8 mouse cellular contexts compared by ENCODE assay signal in the genomic region with DNA sequence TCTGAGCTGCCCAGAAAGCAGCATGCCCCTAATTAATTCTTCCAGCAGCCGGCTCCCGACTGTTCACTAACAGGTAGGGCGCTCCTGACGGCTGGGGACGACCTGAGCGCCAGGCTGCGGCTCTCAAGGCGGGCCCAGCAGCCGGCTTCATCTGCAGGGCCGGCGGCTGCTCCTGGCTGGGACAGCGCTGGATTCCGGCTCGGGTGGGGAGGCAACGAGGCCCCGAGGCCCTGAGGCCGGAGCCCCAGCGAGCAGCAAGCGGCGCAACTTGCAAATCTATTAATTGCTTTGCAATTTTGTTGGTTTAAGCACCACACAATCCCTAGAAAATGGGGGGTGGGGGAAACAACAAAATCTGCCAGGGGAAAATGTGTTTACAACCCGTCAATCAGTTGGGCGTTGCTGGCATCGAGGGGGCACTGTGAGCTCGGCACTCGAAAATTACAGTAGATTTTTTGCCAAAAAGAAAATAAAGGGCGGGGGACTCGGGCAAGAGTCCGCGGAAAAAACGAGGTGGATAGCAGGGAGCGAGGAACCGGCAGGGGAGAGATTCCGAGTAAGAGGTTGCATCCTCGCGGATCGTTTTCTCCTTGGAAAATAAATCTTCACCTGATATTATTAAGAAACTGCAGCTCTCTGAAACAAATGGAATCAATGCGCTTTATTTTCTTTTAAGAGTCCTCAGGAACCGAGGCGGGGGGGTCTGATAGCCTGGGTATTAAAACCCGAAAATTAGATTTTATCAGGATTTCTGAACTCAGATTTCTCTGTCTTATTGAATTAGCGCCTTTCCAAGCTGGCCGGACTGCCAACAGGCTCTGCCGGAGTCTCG. TPM values are rescaled to one million over a fixed set of nuclear protein-coding genes. Genes with fewer than 3 reads are reported as not detected.
DNase-seq lines count a peak whose midpoint lies in the region; ATAC-seq and TF ChIP-seq lines count a peak whose summit lies in the region.

No protein-coding gene starts in this region.

- H3K4me3 ChIP-seq in ES-E14 (ENCODE audit: insufficient read depth in 1 of 2, low read depth in 1 of 2, low read length in 2 of 2, poor library complexity in 1 of 2, severe bottlenecking in 1 of 2), result peak overlapping the region; percentile 7 to 39; a peak in 2 of 4 replicates
- peak overlapping the region; percentile 71 for H3K4me3 ChIP-seq in forebrain, embryonic 14.5 days (ENCODE audit: low read depth, low read length)
- peak overlapping the region; percentile 66 for H3K4me3 ChIP-seq in limb, embryonic 13.5 days

- DNase-seq in cerebellum, adult 18-20 months, result peak; percentile 37 to 49
- DNase-seq in cerebellum, adult 11-12 months, result no peak
- DNase-seq in ES-E14 (ENCODE audit: low read depth, low spot score), result no peak
- DNase-seq in forebrain, embryonic 14.5 days (ENCODE audit: low spot score), result peak; percentile 81
- peak; percentile 43 for DNase-seq in retina, postnatal 1 day

- H3K36me3 ChIP-seq in ES-E14 (ENCODE audit: control insufficient read depth, insufficient read depth, low read length, poor library complexity, severe bottlenecking), result no peaks in the 10 kb centered on the region
- no peaks in the 10 kb centered on the region for H3K36me3 ChIP-seq in forebrain, embryonic 14.5 days (ENCODE audit: control insufficient read depth, insufficient read depth, low read length)
- no peaks in the 10 kb centered on the region for H3K36me3 ChIP-seq in limb, embryonic 13.5 days

- H3K4me1 ChIP-seq in ES-E14 (ENCODE audit: control insufficient read depth in 2 of 2, insufficient read depth in 2 of 2, low read length in 2 of 2, poor library complexity in 1 of 2), result peaks cover 2 to 5% of the 10 kb centered on the region in 2 experiments; a peak in 3 of 4 replicates
- peaks cover 33% of the 10 kb centered on the region for H3K4me1 ChIP-seq in forebrain, embryonic 14.5 days (ENCODE audit: control insufficient read depth, insufficient read depth, low read length)
- H3K4me1 ChIP-seq in limb, embryonic 13.5 days, result peaks cover 43% of the 10 kb centered on the region

- peak overlapping the region; percentile 98 for H3K4me2 ChIP-seq in forebrain, embryonic 14.5 days (ENCODE audit: low read length)
- peak overlapping the region; percentile 99 for H3K4me2 ChIP-seq in limb, embryonic 13.5 days (replicated peaks)

- no peaks in the 10 kb centered on the region for H3K9me3 ChIP-seq in ES-E14 (ENCODE audit: control insufficient read depth, insufficient read depth, low read depth, low read length)
- no peaks in the 10 kb centered on the region for H3K9me3 ChIP-seq in forebrain, embryonic 14.5 days (replicated peaks; ENCODE audit: control insufficient read depth, low read length)
- H3K9me3 ChIP-seq in limb, embryonic 13.5 days, result no peaks in the 10 kb centered on the region

- under 1% methylated on average over 44 of the region's 44 CpGs for WGBS in forebrain, embryonic 14.5 days
- under 1% methylated on average over 44 of the region's 44 CpGs for WGBS in limb, embryonic 13.5 days

- in situ Hi-C loops in ES-E14 (cut with MboI; ENCODE audit: low sequenced_read_pairs in 2 of 2, unreplicated experiment in 2 of 2), result no loop called here

- H3K27ac ChIP-seq in ES-E14 (ENCODE audit: insufficient read depth, low read depth, low read length, poor library complexity, severe bottlenecking), result no peak overlapping the region
- H3K27ac ChIP-seq in forebrain, embryonic 14.5 days (ENCODE audit: low read depth, low read length), result peak overlapping the region; percentile 90
- H3K27ac ChIP-seq in limb, embryonic 13.5 days, result no peak overlapping the region

- no peak for ATAC-seq in forebrain, embryonic 14.5 days
- no peak for ATAC-seq in limb, embryonic 13.5 days (ENCODE audit: low FRiP score, low read depth)
- ATAC-seq in erythroid progenitor cell, adult 5-6 weeks (replicated peaks; ENCODE audit: low FRiP score, poor library complexity, severe bottlenecking), result no peak
- ATAC-seq in megakaryocyte progenitor cell, adult 5-6 weeks (replicated peaks; ENCODE audit: poor library complexity), result no peak

- H3K27me3 ChIP-seq in forebrain, embryonic 14.5 days (replicated peaks; ENCODE audit: control insufficient read depth, insufficient read depth, low read length), result peaks cover 24% of the 10 kb centered on the region
- H3K27me3 ChIP-seq in limb, embryonic 13.5 days, result peaks cover 100% of the 10 kb centered on the region

- no peak overlapping the region for H3K9ac ChIP-seq in ES-E14 (ENCODE audit: insufficient read depth, low read depth, low read length, poor library complexity, severe bottlenecking)
- H3K9ac ChIP-seq in forebrain, embryonic 14.5 days (ENCODE audit: low read length), result peak overlapping the region; percentile 77
- no peak overlapping the region; the same call in 1 of the 2 replicates for H3K9ac ChIP-seq in limb, embryonic 13.5 days

TF ChIP-seq in ES-E14, 5 proteins besides CTCF, POLR2A, EP300 and RAD21:
- no peak for TF ChIP-seq MAFK (IDR thresholded peaks at IDR 0.05; ENCODE audit: insufficient read depth, low read depth, low read length)
- TF ChIP-seq ZNF384 (IDR thresholded peaks at IDR 0.05; ENCODE audit: low read depth, low read length), result no peak
- no peak for TF ChIP-seq ZC3H11A (IDR thresholded peaks at IDR 0.05; ENCODE audit: borderline replicate concordance, low read depth, low read length)
- TF ChIP-seq HCFC1 (IDR thresholded peaks at IDR 0.05; ENCODE audit: borderline replicate concordance, insufficient read depth, low read length), result no peak
- TF ChIP-seq CHD2 (IDR thresholded peaks at IDR 0.05; ENCODE audit: low read depth, low read length), result no peak

RNA-seq across cellular contexts. Expression of a gene that starts 2.3 kb away (rescaled TPM):
- 0.40 and 0.79 TPM in 2 replicates for total RNA-seq in ES-E14 (2012; rRNA removed)
- 6.6 and 8.8 TPM in 2 replicates for polyA plus RNA-seq in forebrain, embryonic 14.5 days (2014; fragmentation: Nextera tagmentation; extraction: Ambion mirVana)
- 0.31 and 0.50 TPM in 2 replicates for polyA plus RNA-seq in limb, embryonic 13.5 days (2015; fragmentation: Nextera tagmentation; extraction: Ambion mirVana)
- 2.5 and 5.4 TPM in 2 replicates for total RNA-seq in erythroid progenitor cell, adult 5-6 weeks (2015; ENCODE audit: low replicate concordance)
- total RNA-seq in erythroid progenitor cell, adult 5-6 weeks (2017; ENCODE audit: low replicate concordance), result 5.6 TPM in 1 of 2 replicates, not detected in the other
- 9.4 and 9.9 TPM in 2 replicates for total RNA-seq in megakaryocyte progenitor cell, adult 5-6 weeks (2015)
- total RNA-seq in megakaryocyte progenitor cell, adult 5-6 weeks (2017), result 1.5 and 1.8 TPM in 2 replicates

Comparison
In these comparisons a context has a peak if more than half of its experiments do, and no peak if none do; other contexts are left out.
1. DNase-seq: peak in cerebellum, adult 18-20 months (2 of 2), forebrain, embryonic 14.5 days (single experiment) and retina, postnatal 1 day (single experiment); none in cerebellum, adult 11-12 months (single experiment) and ES-E14 (single experiment).
2. Peak in every context shown above with its lines, with median percentiles within 50 percentile points of each other: H3K4me3 ChIP-seq.